Mouse (Mus musculus) v-Abl transformed pro-B cells (cell line): ENCODE measurements around the gene Hoxb5.

Source experiments
- in situ Hi-C, 2 experiments: fragments of 400-800 bp; cut with MboI; formaldehyde crosslinking; loops; one replicate each; pipeline ENCODE4 v1.15.1; 2025; ENCODE audit not compliant: unreplicated experiment in 2 of 2

Gene Hoxb5

DNA sequence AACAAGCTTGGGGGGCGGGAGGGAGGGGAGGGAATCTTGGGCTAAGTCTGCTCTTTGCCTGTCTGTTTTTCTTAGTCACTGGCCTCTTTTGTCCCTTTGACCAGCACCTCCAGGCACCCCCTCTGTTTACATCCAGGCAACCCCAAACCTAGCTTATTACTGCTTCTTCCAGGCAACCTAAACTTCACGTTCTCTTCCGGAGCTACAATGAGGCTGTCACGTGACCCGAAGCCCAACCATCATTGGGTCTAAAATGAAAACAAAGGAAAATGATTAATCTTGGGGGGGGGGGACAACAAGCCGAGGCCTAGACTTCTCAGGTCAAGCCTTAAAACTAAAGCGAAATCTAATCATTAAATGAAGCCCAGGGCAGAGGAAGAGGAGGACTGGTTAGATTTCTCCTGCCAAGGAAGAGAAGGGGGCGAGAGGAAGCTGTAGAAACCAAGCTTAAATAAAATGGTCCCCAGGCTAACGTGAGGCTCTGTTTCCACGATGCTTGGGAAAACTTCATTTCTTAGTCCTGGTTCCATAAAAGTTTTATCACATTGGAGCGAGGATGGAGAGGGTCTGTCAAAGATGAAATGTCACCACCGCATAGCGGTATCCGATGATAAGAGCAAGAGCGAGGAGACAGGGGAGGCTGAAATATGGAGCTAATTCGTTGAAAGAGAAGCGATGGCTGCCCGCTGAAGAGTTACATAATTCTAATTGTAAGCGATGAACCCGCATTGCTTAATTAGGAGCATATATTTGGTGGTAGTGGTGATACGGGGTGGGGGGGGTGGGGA lies 45.2 kb downstream of the Hoxb5 start:
- in situ Hi-C loops, result no loop called here

DNA sequence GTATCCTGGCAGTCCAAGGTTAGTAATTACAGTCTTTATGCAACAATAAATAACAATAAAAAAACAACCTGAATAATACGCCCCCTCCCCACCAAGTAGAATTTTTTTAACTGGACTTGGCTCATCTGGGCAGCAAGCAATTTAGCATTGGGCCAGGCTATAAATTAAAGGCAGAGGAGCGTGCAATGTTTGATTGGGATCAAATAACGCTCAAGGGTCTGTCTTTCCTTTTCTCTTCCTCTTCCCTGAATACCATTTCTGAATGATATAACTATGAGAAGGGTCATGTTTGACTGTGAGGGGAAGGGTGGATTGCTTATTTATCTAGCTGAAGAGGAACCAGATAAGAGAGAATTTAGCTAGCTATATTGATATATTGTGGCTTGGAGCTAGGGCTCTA lies 45.9 kb downstream of the Hoxb5 start:
- in situ Hi-C loops, result no loop called here

DNA sequence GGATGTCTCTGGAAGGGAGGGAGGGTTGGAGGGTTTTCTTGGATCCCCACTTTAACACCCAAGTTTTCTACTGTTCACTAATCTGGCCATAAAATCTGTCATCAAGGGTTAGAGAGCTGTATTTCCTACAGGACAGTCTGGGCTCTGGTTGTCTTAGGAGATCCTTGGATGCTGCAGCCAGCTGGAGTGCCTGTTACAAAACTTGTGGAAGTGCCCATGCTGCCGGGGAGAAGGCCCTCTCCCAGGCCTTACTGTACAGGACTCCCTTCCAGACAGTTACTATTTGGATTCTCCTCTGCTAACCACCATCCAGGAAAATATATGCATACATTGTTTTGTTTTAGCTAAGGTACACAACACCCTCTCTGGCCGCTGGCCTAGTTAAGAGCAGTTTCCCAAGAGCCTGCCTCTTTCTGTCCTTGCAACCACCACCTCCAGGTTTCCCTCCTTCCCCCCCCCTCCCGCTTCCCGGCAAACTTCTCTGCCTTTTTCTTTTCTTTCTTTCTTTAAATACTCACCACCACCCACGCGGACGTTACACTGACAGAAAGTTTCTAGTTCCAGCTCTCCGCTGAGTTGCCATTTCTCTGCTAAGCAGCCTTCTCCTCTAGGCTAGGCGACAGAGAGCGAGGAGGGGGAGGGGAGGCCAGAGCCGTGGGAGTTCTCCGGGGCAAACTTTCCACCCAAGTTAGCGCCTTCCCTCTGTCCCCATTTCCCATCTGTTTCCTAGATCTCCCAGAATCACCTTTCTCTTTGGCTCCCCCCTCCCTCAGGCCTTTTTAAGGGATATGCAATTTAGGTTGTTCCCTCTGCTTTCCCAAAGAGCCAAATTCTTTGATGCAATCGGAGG lies 46.6 kb downstream of the Hoxb5 start:
- in situ Hi-C loops, result no loop called here

DNA sequence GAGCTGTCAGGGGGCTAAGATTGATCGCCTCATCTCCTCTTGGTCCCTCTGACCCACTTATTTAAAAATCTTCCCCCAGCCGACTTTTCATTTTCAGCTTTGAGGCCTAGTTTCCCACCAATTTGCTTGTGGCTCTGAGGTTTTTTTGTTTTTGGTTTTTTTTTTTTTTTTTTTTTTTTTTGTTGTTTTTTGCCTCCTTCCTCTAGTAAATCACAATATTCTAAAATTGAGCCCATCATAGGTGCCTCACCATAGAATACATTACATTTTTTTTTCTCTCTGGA lies 47.1 kb downstream of the Hoxb5 start, which contains the start of gene Hoxb2:
Hoxb2 (plus strand) TSS at position 185 of the 284 bp plus-strand sequence.
- in situ Hi-C loops, result no loop called here

DNA sequence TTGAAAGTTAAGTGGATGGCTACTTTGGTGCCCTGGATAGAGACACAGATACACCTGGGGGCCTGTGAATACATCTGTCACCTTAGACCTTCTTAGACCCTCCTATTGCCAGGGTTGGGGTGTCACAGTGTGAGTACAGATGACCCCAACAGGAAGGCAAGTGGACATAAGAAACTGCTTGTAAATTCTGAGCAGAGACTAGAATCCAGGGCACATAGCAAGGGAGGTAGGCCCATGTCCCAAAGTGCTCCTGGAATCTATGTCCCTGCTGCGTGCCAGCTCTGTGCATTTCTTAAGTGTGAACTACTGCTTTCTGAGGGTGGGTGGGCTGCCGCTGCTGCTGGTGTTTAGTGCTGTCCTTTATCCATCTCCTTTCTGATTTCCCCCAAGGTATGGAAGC lies 47.7 kb downstream of the Hoxb5 start:
- in situ Hi-C loops, result no loop called here

DNA sequence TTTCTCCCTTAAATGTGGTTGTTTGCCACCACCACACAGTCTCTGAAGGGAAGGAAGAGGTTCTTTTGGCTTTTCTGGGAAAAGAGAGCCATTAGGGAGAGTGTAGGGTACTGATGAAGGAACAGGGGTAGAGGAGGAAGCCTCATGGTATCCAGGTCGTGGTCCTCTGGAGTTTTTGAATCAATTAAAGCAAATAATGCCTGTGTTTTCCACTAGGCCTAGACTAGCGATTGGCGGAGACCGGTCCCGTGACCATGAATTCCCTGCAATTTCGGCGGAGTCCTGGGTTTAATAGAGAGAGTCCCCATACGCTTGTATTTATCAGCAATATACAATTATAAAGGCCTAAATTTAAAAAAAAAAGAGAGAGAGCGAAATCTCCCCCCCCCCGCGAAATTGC lies 48.2 kb downstream of the Hoxb5 start:
- in situ Hi-C loops, result no loop called here

DNA sequence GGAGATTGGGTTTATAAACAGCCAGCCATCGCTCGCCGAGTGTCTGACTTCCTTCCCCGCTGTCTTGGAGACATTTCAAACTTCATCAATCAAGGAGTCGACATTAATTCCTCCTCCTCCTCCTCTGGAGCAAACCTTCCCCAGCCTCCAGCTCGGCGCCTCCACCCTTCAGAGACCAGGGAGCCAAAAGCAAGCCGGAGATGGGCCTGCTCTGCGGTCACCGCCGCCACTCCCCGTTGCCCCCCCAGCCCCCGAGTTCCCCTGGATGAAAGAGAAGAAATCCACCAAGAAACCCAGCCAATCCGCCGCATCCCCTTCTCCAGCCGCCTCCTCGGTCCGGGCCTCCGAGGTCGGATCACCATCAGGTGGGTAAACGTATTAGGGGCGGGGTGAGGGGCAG lies 48.7 kb downstream of the Hoxb5 start:
- in situ Hi-C loops, result no loop called here

DNA sequence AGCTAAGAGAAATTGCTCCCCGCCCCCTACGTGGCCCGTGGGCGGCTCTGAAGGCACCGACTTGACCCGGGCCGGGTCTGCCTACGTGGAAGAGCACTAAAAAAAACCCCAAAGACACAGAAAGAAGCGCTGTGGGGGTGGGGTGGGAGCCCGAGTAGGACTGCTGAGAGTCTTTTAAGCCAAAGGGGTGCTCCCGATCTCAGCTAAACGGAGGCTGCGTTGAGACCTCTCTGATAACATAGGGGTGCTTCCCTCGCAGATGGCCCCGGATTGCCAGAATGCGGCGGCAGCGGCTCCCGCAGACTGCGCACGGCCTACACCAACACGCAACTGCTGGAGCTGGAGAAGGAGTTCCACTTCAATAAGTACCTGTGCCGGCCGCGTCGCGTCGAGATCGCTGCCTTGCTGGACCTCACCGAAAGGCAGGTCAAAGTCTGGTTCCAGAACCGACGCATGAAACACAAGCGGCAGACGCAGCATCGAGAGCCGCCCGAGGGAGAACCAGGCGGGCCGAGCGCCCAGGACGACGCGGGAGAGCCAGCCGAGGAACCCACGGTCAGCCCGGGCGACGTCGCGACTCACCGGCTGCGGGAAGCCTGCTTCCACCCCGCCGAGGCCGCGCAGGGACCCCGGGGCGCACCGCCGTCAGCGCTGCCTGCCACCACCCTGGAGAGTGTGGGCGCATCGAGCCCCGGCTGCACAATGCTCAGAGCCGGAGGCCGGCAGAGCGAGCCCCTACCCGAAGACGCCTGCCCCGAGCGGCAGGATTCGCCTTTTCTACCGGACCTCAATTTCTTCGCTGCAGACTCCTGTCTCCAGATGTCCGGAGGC lies 49.8 kb downstream of the Hoxb5 start:
- in situ Hi-C loops, result no loop called here

DNA sequence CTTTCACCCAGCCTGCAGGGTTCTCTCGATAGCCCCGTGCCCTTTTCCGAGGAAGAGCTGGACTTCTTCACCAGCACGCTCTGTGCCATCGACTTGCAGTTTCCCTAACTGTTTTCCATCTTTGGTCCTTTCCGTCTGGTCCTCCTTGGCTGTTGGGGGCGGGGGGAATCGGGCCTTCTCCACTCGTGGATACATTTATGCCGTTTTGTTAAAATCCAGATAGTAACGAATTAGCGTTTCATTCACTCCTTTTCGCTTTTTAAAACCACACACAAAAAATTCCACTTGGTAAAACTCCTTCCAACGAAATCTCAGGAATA lies 50.3 kb downstream of the Hoxb5 start:
- in situ Hi-C loops, result no loop called here

DNA sequence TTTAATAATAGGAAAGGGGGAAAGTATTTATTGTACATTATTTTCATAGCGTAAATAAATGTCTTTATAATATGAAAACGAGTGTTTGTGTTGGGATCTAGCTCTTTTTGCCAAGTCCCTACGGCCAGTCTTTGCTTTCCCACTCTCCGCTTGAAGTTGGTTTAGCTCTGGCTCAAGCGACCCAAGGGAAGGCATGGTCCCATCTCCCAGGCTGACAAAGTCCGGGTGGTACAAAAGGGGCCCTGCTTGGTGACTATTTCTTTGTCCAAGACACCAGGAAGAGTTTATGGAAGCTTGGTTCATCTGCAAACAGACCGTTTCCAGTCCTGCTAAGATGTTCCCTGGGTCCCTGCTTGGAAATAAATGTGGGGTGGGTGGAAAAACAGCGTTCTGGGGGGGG lies 50.8 kb downstream of the Hoxb5 start:
- in situ Hi-C loops, result no loop called here

DNA sequence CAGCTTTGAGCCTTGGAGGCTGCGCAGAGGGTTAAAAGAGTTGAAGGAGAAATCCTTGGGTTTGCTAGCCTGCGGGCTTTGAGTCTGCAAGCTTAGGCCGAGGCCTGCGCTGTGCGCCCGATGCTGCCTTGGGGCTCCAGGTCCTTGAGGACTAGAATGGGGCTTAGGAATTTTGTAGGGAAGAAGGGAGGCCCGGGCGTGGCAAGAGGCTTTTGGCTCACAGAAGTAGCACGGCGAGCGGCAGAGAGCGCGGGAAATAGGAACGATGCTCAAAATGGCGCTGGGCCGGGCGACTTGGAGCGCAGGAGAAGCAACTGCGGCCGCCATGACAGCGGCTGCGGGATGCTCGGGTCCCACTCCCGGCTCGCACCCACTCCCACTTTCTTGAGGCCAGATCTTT lies 51.2 kb downstream of the Hoxb5 start:
- in situ Hi-C loops, result no loop called here

DNA sequence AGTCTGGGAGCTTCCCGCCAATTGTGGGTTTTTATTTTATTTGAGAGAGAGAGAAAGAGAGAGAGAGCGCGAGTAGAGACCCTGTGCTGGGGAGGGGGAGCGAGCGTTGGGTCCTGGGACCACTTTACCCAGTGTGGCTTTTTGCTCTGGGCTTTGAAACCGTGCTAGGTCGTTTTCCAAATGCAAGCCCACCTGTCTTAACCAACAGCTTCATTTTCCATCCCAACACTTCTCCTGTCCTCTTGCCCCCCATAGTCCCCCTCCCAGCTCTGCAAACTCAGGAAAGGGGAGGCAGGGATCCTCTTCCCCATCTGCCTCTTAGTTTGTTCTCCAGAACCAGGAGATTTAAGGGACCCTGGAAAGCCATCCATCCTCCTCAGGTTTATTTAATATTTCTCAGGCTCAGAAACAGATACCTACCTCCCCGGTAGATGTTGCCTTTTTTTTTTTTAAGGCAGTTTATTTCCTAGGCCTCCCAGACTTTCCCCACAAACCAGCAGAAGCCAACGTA lies 51.7 kb downstream of the Hoxb5 start:
- in situ Hi-C loops, result no loop called here
